Mouse (Mus musculus): Measurements from ENCODE around the gene Gnao1.

GRCm38 (mm10) chr8:93814266-93814665 lies 4.5 kb downstream of the Gnao1 start:
- no peak for TF ChIP-seq CTCF (IDR thresholded peaks at IDR 0.05; ENCODE audit: borderline replicate concordance, extremely low read depth, insufficient read depth, insufficient read length)
- no peak for TF ChIP-seq POLR2A (IDR thresholded peaks at IDR 0.05; ENCODE audit: borderline replicate concordance, extremely low read depth, insufficient read depth, insufficient read length, poor library complexity, severe bottlenecking)
